Comparison of ENCODE assay signal across 7 mouse cellular contexts in the genomic region with DNA sequence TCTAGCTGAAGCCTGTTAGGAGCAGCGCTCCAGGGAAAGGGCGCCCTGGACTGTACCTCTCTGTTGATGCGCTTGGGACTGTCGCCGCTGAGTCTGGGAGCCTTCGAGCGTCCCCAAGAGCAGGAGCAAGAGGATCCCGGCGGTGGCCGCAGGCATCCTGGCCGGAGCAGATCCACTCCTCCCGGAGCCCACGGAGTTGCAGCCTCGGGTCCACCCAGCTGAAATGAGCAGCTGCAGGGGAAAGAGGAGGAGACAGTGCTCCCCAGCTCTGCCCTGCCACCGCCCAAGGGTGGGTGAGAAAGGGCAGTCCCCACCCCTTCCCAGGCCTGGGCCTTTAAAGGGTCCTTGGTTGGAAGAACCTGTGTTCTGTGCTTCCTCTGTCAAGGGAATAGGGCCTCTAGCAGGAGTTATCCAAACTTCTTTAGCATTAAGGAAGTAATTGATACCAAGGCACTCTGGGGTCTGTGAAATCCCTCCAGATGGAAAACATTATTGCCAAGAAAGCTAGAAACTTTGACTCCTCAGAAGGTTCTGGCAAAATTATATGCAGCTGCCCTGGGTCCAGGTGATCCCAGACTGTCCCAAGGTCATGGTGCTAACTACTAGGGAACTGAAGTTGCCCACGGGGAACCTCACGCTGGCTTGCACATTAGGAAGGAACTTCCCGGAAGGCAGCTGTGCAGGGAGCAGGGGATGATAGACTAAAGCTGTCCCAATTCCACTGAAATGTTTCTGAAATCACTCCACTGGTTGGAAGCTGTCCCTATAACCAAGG. TPM values are rescaled to one million over a fixed set of nuclear protein-coding genes. Genes with fewer than 3 reads are reported as not detected.
DNase-seq lines count a peak whose midpoint lies in the region; ATAC-seq lines count a peak whose summit lies in the region.

No protein-coding gene starts in this region.

- H3K9ac ChIP-seq in liver, embryonic 13.5 days: no peak overlapping the region
- H3K9ac ChIP-seq in neural tube, embryonic 15.5 days (replicated peaks): 0 out of 2 replicates have a peak overlapping the region, but pooled peaks have one; percentile 26

- ATAC-seq in liver, embryonic 13.5 days (ENCODE audit: low read depth): no peak
- no peak for ATAC-seq in neural tube, embryonic 15.5 days (ENCODE audit: low FRiP score)

- 17% methylated on average over 18 of the region's 18 CpGs for WGBS in liver, embryonic 13.5 days (ENCODE audit: insufficient replicate concordance)
- 15% methylated on average over 18 of the region's 18 CpGs for WGBS in neural tube, embryonic 15.5 days

- no peaks in the 10 kb centered on the region for H3K27me3 ChIP-seq in liver, embryonic 13.5 days
- no peaks in the 10 kb centered on the region for H3K27me3 ChIP-seq in neural tube, embryonic 15.5 days (replicated peaks)

- no peaks in the 10 kb centered on the region for H3K4me1 ChIP-seq in liver, embryonic 13.5 days (replicated peaks)
- H3K4me1 ChIP-seq in neural tube, embryonic 15.5 days: peaks cover 7% of the 10 kb centered on the region

- no peaks in the 10 kb centered on the region for H3K36me3 ChIP-seq in liver, embryonic 13.5 days
- no peaks in the 10 kb centered on the region for H3K36me3 ChIP-seq in neural tube, embryonic 15.5 days

- H3K4me2 ChIP-seq in liver, embryonic 13.5 days: peak overlapping the region; percentile 29; the same call in 1 of the 2 replicates
- peak overlapping the region; percentile 58 for H3K4me2 ChIP-seq in neural tube, embryonic 15.5 days

- H3K4me3 ChIP-seq in liver, embryonic 13.5 days (replicated peaks): 0 out of 2 replicates have a peak overlapping the region, but pooled peaks have one; percentile 14
- H3K4me3 ChIP-seq in neural tube, embryonic 15.5 days (replicated peaks): peak overlapping the region; percentile 33

- no peak overlapping the region for H3K27ac ChIP-seq in liver, embryonic 13.5 days
- no peak overlapping the region for H3K27ac ChIP-seq in neural tube, embryonic 15.5 days (replicated peaks)

- H3K9me3 ChIP-seq in liver, embryonic 13.5 days (replicated peaks): no peaks in the 10 kb centered on the region
- H3K9me3 ChIP-seq in neural tube, embryonic 15.5 days (replicated peaks): no peaks in the 10 kb centered on the region

- peak; percentile 14 for DNase-seq in NIH3T3 (ENCODE audit: low read depth)
- peak; percentile 7 to 8 for DNase-seq in cerebellum, postnatal 14 days
- peak; percentile 70 for DNase-seq in gastrocnemius, postnatal 25 days
- peak; percentile 30 for DNase-seq in hindlimb bud, embryonic 11.5 days (ENCODE audit: extremely low spot score, low read depth, low spot score)
- DNase-seq in liver, embryonic 13.5 days: no peak
- no peak for DNase-seq in thymus, postnatal 10 days (ENCODE audit: low spot score in 2 of 2)

RNA-seq across cellular contexts. Expression of a gene that starts 2.7 kb away (rescaled TPM):
- 10 to 100 TPM; 54.2 to 72.0 TPM for total RNA-seq in gastrocnemius, postnatal 25 days (2021)
- 0.38 and 0.41 TPM in 2 replicates for polyA plus RNA-seq in liver, embryonic 13.5 days (2015; fragmentation: Nextera tagmentation; extraction: Ambion mirVana)
- 4.5 and 7.3 TPM in 2 replicates for polyA plus RNA-seq in neural tube, embryonic 15.5 days (2015; fragmentation: Nextera tagmentation; extraction: Ambion mirVana)

Comparison
In these comparisons a context has a peak if more than half of its experiments do, and no peak if none do; other contexts are left out.
1. DNase-seq: peak in NIH3T3 (single experiment), cerebellum, postnatal 14 days (2 of 2), gastrocnemius, postnatal 25 days (single experiment) and hindlimb bud, embryonic 11.5 days (single experiment); none in liver, embryonic 13.5 days (single experiment) and thymus, postnatal 10 days (0 of 2).